Mouse (Mus musculus) hindbrain, embryonic 14.5 days (tissue): ENCODE data around the gene Gas2. TPM values are rescaled to one million over a fixed set of nuclear protein-coding genes. Genes with fewer than 3 reads are reported as not detected.

Experiments
- ATAC-seq: fragments of 200-750 bp; cut with Nextera tagmentation; 2 replicates; pipeline ENCODE4 v1.8.0; 2017; ENCODE audit warnings: moderate number of reproducible peaks, mild to moderate bottlenecking, moderate TSS enrichment, moderate library complexity; ENCODE audit not compliant: low FRiP score
- DNase-seq: peaks from one replicate; pipeline ENCODE4 v3.0.0-alpha.2; 2015; ENCODE audit warnings: low spot score
- H3K27ac ChIP-seq: fragments of 300-500 bp; sonication (generic); 2 replicates; pipeline ENCODE4 v1.5.1; 2014; ENCODE audit warnings: mild to moderate bottlenecking, moderate library complexity
- H3K27me3 ChIP-seq: fragments of 300-500 bp; sonication (generic); 2 replicates; pipeline ENCODE4 v1.6.1; 2014; ENCODE audit warnings: mild to moderate bottlenecking, low read length, mixed read lengths; ENCODE audit not compliant: control insufficient read depth, insufficient read depth
- H3K36me3 ChIP-seq: fragments of 300-500 bp; sonication (generic); replicated peaks from 2 replicates; pipeline ENCODE4 v1.6.1; 2014; ENCODE audit not compliant: control insufficient read depth, insufficient read depth
- H3K4me1 ChIP-seq: fragments of 300-500 bp; sonication (generic); replicated peaks from 2 replicates; pipeline ENCODE4 v1.6.1; 2014; ENCODE audit warnings: antibody characterized with exemption, low read length, mixed read lengths; ENCODE audit not compliant: control insufficient read depth, insufficient read depth
- H3K4me2 ChIP-seq: fragments of 300-500 bp; sonication (generic); replicated peaks from 2 replicates; pipeline ENCODE4 v1.6.1; 2014; ENCODE audit warnings: mild to moderate bottlenecking, moderate library complexity
- H3K4me3 ChIP-seq: fragments of 300-500 bp; sonication (generic); replicated peaks from 2 replicates; pipeline ENCODE4 v1.5.1; 2014; ENCODE audit warnings: mild to moderate bottlenecking, low read length
- H3K9ac ChIP-seq: fragments of 300-500 bp; sonication (generic); 2 replicates; pipeline ENCODE4 v1.6.1; 2014
- H3K9me3 ChIP-seq: fragments of 300-500 bp; sonication (generic); 2 replicates; pipeline ENCODE4 v1.6.1; 2016; ENCODE audit warnings: low read length; ENCODE audit not compliant: control insufficient read depth
- WGBS: fragments of 180-500 bp; shearing (Covaris S2); extraction: QIAGEN DNeasy Blood & Tissue Kit; methylation state at CpG from one replicate; pipeline ENCODE4 v1.1.7; 2014; 5-methylcytosine and 5-hydroxymethylcytosine counted together
- polyA plus RNA-seq: library from polyadenylated mRNA; unstranded; fragments of >200 nt; fragmentation: Nextera tagmentation; extraction: Ambion mirVana; gene quantifications from 2 replicates; pipeline ENCODE4 v1.2.1, GENCODE M21; 2014

Gene Gas2
- polyA plus RNA-seq, 1 experiment from 2014 or later, result 14.3 TPM

GRCm38 (mm10) chr7:51975181-51975580, 113.4 kb downstream of the Gas2 start:
- Histone ChIP-seq H3K36me3 (no peaks in the 10 kb centered on the region), H3K4me3 (no peak overlapping the region), H3K4me2 (no peak overlapping the region), H3K9ac (no peak overlapping the region), H3K27me3 (no peaks in the 10 kb centered on the region), H3K4me1 (no peaks in the 10 kb centered on the region), H3K27ac (peak overlapping the region; percentile 3; the same call in 1 of the 2 replicates), H3K9me3 (no peaks in the 10 kb centered on the region)
- WGBS, result 53% methylated on average over 6 of the region's 6 CpGs
- DNase-seq (no peak), ATAC-seq (no peak)

GRCm38 (mm10) chr7:51979271-51979670, 117.5 kb downstream of the Gas2 start:
- H3K9ac ChIP-seq, result no peak overlapping the region
- no peaks in the 10 kb centered on the region for H3K27me3 ChIP-seq
- no peak for DNase-seq
- no peak for ATAC-seq
- H3K4me1 ChIP-seq, result no peaks in the 10 kb centered on the region
- WGBS, result 51% methylated on average over 5 of the region's 5 CpGs
- no peak overlapping the region for H3K4me2 ChIP-seq
- no peaks in the 10 kb centered on the region for H3K36me3 ChIP-seq
- H3K27ac ChIP-seq, result no peak overlapping the region
- H3K4me3 ChIP-seq, result no peak overlapping the region
- no peaks in the 10 kb centered on the region for H3K9me3 ChIP-seq

- H3K4me2 ChIP-seq, result no peak overlapping the region
- DNase-seq (no peak), ATAC-seq (no peak)
- H3K9ac ChIP-seq, result no peak overlapping the region
- H3K36me3 ChIP-seq, result no peaks in the 10 kb centered on the region
- H3K4me1 ChIP-seq, result no peaks in the 10 kb centered on the region
- H3K9me3 ChIP-seq, result no peaks in the 10 kb centered on the region
- H3K27me3 ChIP-seq, result no peaks in the 10 kb centered on the region
- 47% methylated on average over 1 of the region's 1 CpGs for WGBS
- no peak overlapping the region for H3K4me3 ChIP-seq
- no peak overlapping the region for H3K27ac ChIP-seq
Observed at GRCm38 (mm10) chr7:51982303-51982702, 120.5 kb downstream of the Gas2 start.

GRCm38 (mm10) chr7:51985763-51986162, 123.9 kb downstream of the Gas2 start:
- Histone ChIP-seq H3K9me3 (no peaks in the 10 kb centered on the region), H3K36me3 (no peaks in the 10 kb centered on the region), H3K4me2 (no peak overlapping the region), H3K4me3 (no peak overlapping the region), H3K4me1 (no peaks in the 10 kb centered on the region), H3K27me3 (no peaks in the 10 kb centered on the region), H3K9ac (no peak overlapping the region), H3K27ac (no peak overlapping the region)
- 70% methylated on average over 6 of the region's 6 CpGs for WGBS
- DNase-seq (no peak), ATAC-seq (no peak)

GRCm38 (mm10) chr7:51986909-51987308, 125.1 kb downstream of the Gas2 start:
- no peaks in the 10 kb centered on the region for H3K9me3 ChIP-seq
- no peak overlapping the region for H3K27ac ChIP-seq
- ATAC-seq, result no peak
- no peaks in the 10 kb centered on the region for H3K36me3 ChIP-seq
- no peaks in the 10 kb centered on the region for H3K4me1 ChIP-seq
- no peak overlapping the region for H3K9ac ChIP-seq
- no peak overlapping the region for H3K4me3 ChIP-seq
- no peak overlapping the region for H3K4me2 ChIP-seq
- no peaks in the 10 kb centered on the region for H3K27me3 ChIP-seq
- DNase-seq, result no peak
- WGBS, result 71% methylated on average over 6 of the region's 6 CpGs

- no peak overlapping the region for H3K4me3 ChIP-seq
- DNase-seq (no peak), ATAC-seq (no peak)
- H3K4me2 ChIP-seq, result no peak overlapping the region
- H3K4me1 ChIP-seq, result no peaks in the 10 kb centered on the region
- H3K27me3 ChIP-seq, result no peaks in the 10 kb centered on the region
- 81% methylated on average over 3 of the region's 3 CpGs for WGBS
- no peaks in the 10 kb centered on the region for H3K9me3 ChIP-seq
- H3K27ac ChIP-seq, result no peak overlapping the region
- H3K9ac ChIP-seq, result no peak overlapping the region
- no peaks in the 10 kb centered on the region for H3K36me3 ChIP-seq
Observed at GRCm38 (mm10) chr7:51991020-51991419, 129.2 kb downstream of the Gas2 start.

GRCm38 (mm10) chr7:52005511-52006295, 143.9 kb downstream of the Gas2 start, which contains the start of gene Svip:
Gene Svip (minus strand): TSS chr7:52006018.
- Histone ChIP-seq H3K27me3 (no peaks in the 10 kb centered on the region), H3K4me3 (peak within 1 kb of the TSS; percentile 69), H3K9ac (peak within 1 kb of the TSS; percentile 61), H3K9me3 (no peaks in the 10 kb centered on the region), H3K4me2 (peak within 1 kb of the TSS; percentile 53), H3K4me1 (peaks cover 6% of the 10 kb centered on the region), H3K27ac (peak within 1 kb of the TSS; percentile 69), H3K36me3 (peaks cover 6% of the 10 kb centered on the region; the same call in 1 of the 2 replicates)
- ATAC-seq, result peak; percentile 98
- DNase-seq, result peak; percentile 93
- WGBS, result under 1% methylated on average over 34 of the region's 47 CpGs

- WGBS, result under 1% methylated on average over 9 of the region's 9 CpGs
- H3K4me2 ChIP-seq, result peak overlapping the region; percentile 53
- H3K9ac ChIP-seq, result 0 out of 2 replicates have a peak overlapping the region, but pooled peaks have one; percentile 16
- H3K4me3 ChIP-seq, result peak overlapping the region; percentile 69
- H3K27ac ChIP-seq, result no peak overlapping the region
- peak; percentile 78 for DNase-seq
- H3K9me3 ChIP-seq, result no peaks in the 10 kb centered on the region
- ATAC-seq, result peak; percentile 90
- H3K36me3 ChIP-seq, result peaks cover 6% of the 10 kb centered on the region; the same call in 1 of the 2 replicates
- no peaks in the 10 kb centered on the region for H3K27me3 ChIP-seq
- peaks cover 6% of the 10 kb centered on the region for H3K4me1 ChIP-seq
Observed at GRCm38 (mm10) chr7:52006296-52006630, 144.4 kb downstream of the Gas2 start.

- Histone ChIP-seq H3K4me3 (no peak overlapping the region), H3K4me1 (peaks cover 6% of the 10 kb centered on the region), H3K4me2 (no peak overlapping the region), H3K27ac (no peak overlapping the region), H3K9me3 (no peaks in the 10 kb centered on the region), H3K36me3 (peaks cover 6% of the 10 kb centered on the region; the same call in 1 of the 2 replicates), H3K27me3 (no peaks in the 10 kb centered on the region), H3K9ac (no peak overlapping the region)
- no peak for ATAC-seq
- 91% methylated on average over 2 of the region's 2 CpGs for WGBS
- DNase-seq, result no peak
Observed at GRCm38 (mm10) chr7:52007138-52007537, 145.3 kb downstream of the Gas2 start.
